Mouse (Mus musculus): Measurements from ENCODE around the gene Olfr688. TPM values are rescaled to one million over a fixed set of nuclear protein-coding genes. Genes with fewer than 3 reads are reported as not detected.

Olfr688 gene
- not detected in 2 replicates for polyA plus RNA-seq (2016; fragmentation: Nextera tagmentation; extraction: Ambion mirVana)

DNA sequence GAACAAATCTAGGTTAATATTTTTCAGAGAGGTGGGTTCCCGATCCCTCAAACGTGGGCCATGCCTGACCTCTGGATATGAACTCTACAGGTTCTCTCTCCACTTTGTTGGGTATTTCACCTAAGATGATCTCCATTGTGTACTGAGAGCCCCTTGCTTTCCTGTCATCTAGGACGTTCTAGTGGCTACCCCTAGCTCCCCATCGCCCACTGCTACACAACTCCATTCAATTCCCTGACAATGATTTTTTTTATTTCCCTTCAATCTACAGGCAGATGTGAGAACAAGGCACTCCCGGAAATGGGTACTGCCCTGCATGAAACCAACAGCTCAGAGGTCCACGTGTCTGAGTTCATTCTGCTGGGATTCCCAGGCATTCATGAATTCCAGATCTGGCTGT, at the start of gene Olfr688:
Gene Olfr688 (plus strand): TSS at position 301 of the 400 bp plus-strand sequence.
- no peak within 1 kb of the TSS for H3K9ac ChIP-seq
- no peak within 1 kb of the TSS for H3K4me2 ChIP-seq
- ATAC-seq (ENCODE audit: insufficient number of reproducible peaks, low FRiP score): no peak
- no peaks in the 10 kb centered on the region for H3K27me3 ChIP-seq (replicated peaks)
- H3K36me3 ChIP-seq: no peaks in the 10 kb centered on the region
- 72% methylated on average over 6 of the region's 6 CpGs for WGBS
- no peak within 1 kb of the TSS for H3K27ac ChIP-seq (ENCODE audit: poor library complexity, severe bottlenecking)
- no peaks in the 10 kb centered on the region for H3K4me1 ChIP-seq (replicated peaks)
- no peaks in the 10 kb centered on the region for H3K9me3 ChIP-seq (replicated peaks)
- no peak within 1 kb of the TSS for H3K4me3 ChIP-seq

DNA sequence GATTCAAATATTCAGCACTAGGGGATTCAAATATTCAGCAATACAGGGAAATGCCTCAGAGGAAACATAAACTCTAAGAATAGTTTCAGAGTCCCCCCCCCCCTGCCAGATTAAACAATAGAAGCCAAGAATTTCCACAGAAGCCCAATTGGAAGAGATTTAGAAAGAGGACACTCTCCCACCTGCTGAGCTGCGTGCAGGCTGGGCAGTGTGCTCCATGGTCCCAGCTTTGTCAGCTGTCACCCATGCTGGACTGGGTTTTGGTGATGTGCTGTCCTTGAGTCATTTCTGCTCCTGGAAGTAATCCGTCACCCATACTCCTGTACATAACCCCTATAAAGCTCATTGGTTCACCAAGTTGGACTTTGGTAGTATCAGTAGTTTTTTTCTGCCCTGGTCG, 40.2 kb upstream of the Olfr688 start:
- Histone ChIP-seq H3K9me3 (replicated peaks) (no peaks in the 10 kb centered on the region), H3K4me3 (no peak overlapping the region), H3K36me3 (no peaks in the 10 kb centered on the region), H3K4me1 (replicated peaks) (no peaks in the 10 kb centered on the region), H3K4me2 (no peak overlapping the region), H3K9ac (no peak overlapping the region), H3K27ac (ENCODE audit: poor library complexity, severe bottlenecking) (no peak overlapping the region), H3K27me3 (replicated peaks) (no peaks in the 10 kb centered on the region)
- ATAC-seq (ENCODE audit: insufficient number of reproducible peaks, low FRiP score): no peak
- WGBS: 78% methylated on average over 3 of the region's 3 CpGs

DNA sequence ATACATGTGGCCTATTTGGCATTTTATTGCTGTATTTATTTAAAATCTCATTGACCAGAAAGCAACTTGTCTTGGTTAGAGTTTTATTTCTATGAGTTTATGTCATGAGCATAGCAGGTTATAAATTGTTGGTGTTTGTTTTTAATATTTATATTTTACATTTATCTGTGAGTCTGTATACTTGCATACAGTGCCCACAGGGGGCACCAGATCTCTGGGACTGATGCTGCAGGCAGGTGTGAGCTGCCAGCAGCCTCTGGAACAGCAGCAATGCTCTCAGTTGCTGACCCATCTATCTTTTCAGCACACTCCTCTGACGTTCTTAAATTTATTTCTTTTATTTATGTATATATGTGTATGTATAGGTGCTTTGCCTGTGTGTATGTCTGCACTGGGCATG, 39.7 kb upstream of the Olfr688 start:
- H3K4me1 ChIP-seq (replicated peaks): no peaks in the 10 kb centered on the region
- no peaks in the 10 kb centered on the region for H3K27me3 ChIP-seq (replicated peaks)
- no peak overlapping the region for H3K9ac ChIP-seq
- H3K27ac ChIP-seq (ENCODE audit: poor library complexity, severe bottlenecking): no peak overlapping the region
- H3K4me3 ChIP-seq: no peak overlapping the region
- H3K9me3 ChIP-seq (replicated peaks): no peaks in the 10 kb centered on the region
- no peak for ATAC-seq (ENCODE audit: insufficient number of reproducible peaks, low FRiP score)
- H3K36me3 ChIP-seq: no peaks in the 10 kb centered on the region
- WGBS: 41% methylated on average over 1 of the region's 1 CpGs
- H3K4me2 ChIP-seq: no peak overlapping the region

DNA sequence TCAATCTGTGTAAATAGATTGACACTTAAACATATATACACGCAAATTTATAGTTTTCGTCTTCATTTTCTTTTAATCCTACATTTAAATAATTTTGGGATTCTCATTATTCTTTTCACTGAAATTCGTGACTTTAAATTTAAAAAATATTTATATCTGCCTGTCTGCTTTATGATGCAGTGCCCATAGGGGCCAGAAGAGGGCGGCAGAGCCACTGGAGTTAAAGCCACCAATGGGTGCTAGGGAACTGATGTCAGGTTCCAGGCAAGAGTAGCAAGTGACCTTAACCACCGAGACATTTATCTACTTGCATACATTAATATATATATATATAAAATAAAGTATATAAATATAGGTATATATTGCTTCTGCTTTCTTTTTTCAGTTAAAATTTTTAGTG, 31.2 kb upstream of the Olfr688 start:
- Histone ChIP-seq H3K4me3 (no peak overlapping the region), H3K4me2 (no peak overlapping the region), H3K4me1 (replicated peaks) (no peaks in the 10 kb centered on the region), H3K27me3 (replicated peaks) (no peaks in the 10 kb centered on the region), H3K27ac (ENCODE audit: poor library complexity, severe bottlenecking) (no peak overlapping the region), H3K36me3 (no peaks in the 10 kb centered on the region), H3K9ac (no peak overlapping the region), H3K9me3 (replicated peaks) (no peaks in the 10 kb centered on the region)
- WGBS: 56% methylated on average over 5 of the region's 5 CpGs
- ATAC-seq (ENCODE audit: insufficient number of reproducible peaks, low FRiP score): no peak

DNA sequence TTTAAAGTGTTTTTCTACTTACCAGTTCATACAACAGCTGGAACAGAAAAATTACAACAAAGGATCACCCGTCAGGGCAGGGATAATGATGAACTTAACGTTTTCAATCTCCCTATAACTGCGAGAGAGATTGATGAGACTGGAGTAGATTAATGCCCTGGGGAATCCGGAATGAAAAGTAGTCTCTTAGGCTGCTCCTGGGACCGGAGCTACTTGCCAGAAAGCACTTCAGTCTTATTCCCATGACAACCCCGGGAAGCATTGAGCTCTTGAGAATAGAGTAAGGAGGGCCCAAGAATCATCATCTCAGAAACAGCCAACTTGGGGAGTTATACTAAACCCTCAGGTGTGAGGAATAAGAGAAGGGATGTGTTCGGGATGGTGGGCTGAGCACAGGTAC, 15.5 kb upstream of the Olfr688 start:
- H3K9me3 ChIP-seq (replicated peaks): no peaks in the 10 kb centered on the region
- H3K4me2 ChIP-seq: no peak overlapping the region
- 66% methylated on average over 7 of the region's 7 CpGs for WGBS
- H3K4me3 ChIP-seq: no peak overlapping the region
- no peak overlapping the region for H3K9ac ChIP-seq
- H3K36me3 ChIP-seq: no peaks in the 10 kb centered on the region
- H3K27me3 ChIP-seq (replicated peaks): no peaks in the 10 kb centered on the region
- no peak overlapping the region for H3K27ac ChIP-seq (ENCODE audit: poor library complexity, severe bottlenecking)
- no peaks in the 10 kb centered on the region for H3K4me1 ChIP-seq (replicated peaks)
- ATAC-seq (ENCODE audit: insufficient number of reproducible peaks, low FRiP score): no peak

DNA sequence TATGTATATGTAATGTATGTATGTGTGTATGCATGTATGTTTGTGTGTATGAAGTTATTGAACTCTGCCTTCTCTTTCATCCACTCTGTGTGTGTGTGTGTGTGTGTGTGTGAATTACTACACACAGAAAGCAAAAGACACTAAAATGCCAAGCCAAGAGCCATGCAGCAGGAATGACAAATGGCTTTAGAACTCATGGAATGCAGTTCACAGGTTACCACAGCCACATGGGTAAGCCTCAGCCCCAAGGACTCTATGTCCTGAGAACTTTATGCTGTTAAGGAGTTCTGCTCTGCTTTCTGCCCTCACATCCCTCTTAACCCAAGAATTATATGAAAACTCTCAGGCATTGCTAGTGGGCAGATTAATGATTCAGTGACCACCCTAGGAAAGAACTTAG, 2.2 kb downstream of the Olfr688 start:
- Histone ChIP-seq H3K4me2 (no peak overlapping the region), H3K4me3 (no peak overlapping the region), H3K27ac (ENCODE audit: poor library complexity, severe bottlenecking) (no peak overlapping the region), H3K36me3 (no peaks in the 10 kb centered on the region), H3K9me3 (replicated peaks) (no peaks in the 10 kb centered on the region), H3K27me3 (replicated peaks) (no peaks in the 10 kb centered on the region), H3K4me1 (replicated peaks) (no peaks in the 10 kb centered on the region), H3K9ac (no peak overlapping the region)
- no peak for ATAC-seq (ENCODE audit: insufficient number of reproducible peaks, low FRiP score)

DNA sequence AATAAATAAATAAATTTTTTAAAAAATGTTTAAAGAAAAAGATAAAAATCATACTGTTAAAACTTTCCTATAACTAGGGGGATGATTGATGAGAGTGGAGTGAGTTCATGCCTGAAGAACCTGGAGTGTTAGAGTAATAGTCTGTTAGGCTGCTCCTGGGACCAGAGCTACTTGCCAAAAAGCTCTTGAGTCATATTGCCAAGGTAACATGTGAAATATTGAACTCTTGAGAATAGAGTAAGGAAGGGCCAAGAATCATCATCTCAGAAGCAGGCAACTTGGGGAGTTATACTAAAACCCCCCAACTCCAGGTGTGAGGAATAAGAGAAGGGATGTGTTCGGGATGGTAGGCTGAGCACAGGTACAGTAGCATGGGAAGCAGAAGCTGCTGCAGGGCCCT, 23.0 kb downstream of the Olfr688 start, which contains the start of gene Olfr689:
Gene Olfr689 (plus strand): TSS at position 301 of the 400 bp plus-strand sequence.
- Histone ChIP-seq H3K36me3 (no peaks in the 10 kb centered on the region), H3K4me1 (replicated peaks) (no peaks in the 10 kb centered on the region), H3K9ac (no peak within 1 kb of the TSS), H3K4me2 (no peak within 1 kb of the TSS), H3K4me3 (no peak within 1 kb of the TSS), H3K27me3 (replicated peaks) (no peaks in the 10 kb centered on the region), H3K9me3 (replicated peaks) (peaks cover 4% of the 10 kb centered on the region; the same call in 1 of the 2 replicates), H3K27ac (ENCODE audit: poor library complexity, severe bottlenecking) (no peak within 1 kb of the TSS)
- ATAC-seq (ENCODE audit: insufficient number of reproducible peaks, low FRiP score): no peak
- WGBS: 67% methylated on average over 1 of the region's 1 CpGs

DNA sequence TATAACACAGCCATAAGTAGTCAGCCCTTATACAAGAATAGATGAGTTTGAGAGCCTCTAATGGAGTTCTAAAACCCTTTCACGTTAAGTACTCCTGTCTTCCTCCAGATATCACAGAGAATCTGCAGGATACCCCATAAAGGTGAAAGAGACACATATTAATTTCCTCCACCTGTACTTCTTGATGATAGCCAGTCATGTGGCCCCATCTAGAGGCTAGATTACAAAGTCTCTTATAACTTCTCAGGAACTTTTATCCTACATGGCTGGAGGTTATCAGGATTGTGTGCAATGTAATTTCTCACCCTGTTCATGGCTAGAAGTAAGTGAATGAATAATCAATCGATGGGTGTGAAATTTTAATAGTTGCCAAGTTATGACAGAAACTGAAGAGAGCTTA, 37.4 kb downstream of the Olfr688 start:
- 63% methylated on average over 2 of the region's 2 CpGs for WGBS

DNA sequence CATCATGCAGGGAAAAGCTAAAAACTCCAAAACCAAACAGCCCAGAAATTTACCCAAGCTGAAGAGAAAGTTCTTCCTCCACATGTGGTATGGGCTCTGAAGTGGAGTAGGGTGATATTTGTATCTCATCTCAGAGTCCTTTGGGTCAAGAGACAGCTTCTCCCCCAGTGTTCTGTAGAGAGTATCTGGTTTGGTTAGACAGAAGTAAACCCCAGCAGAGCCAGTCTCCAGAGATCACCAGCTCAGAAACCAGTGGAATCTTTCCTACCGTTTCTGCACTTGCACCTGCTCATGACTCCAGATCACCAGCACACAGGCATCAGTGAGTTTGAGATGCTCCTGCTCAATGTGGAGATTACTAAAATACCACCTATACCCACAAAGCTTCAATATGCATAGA, 46.1 kb downstream of the Olfr688 start, which contains the start of gene Olfr690:
Gene Olfr690 (minus strand): TSS at position 101 of the 400 bp plus-strand sequence.
- no peaks in the 10 kb centered on the region for H3K9me3 ChIP-seq (replicated peaks)
- no peaks in the 10 kb centered on the region for H3K4me1 ChIP-seq (replicated peaks)
- H3K4me3 ChIP-seq: no peak within 1 kb of the TSS
- H3K27me3 ChIP-seq (replicated peaks): no peaks in the 10 kb centered on the region
- ATAC-seq (ENCODE audit: insufficient number of reproducible peaks, low FRiP score): no peak
- 73% methylated on average over 1 of the region's 1 CpGs for WGBS
- no peak within 1 kb of the TSS for H3K9ac ChIP-seq
- H3K4me2 ChIP-seq: no peak within 1 kb of the TSS
- H3K36me3 ChIP-seq: no peaks in the 10 kb centered on the region
- no peak within 1 kb of the TSS for H3K27ac ChIP-seq (ENCODE audit: poor library complexity, severe bottlenecking)

More for the DNA sequence above, 37.4 kb downstream of the Olfr688 start:
- Histone ChIP-seq H3K27me3 (replicated peaks) (no peaks in the 10 kb centered on the region), H3K27ac (ENCODE audit: poor library complexity, severe bottlenecking) (no peak overlapping the region), H3K4me2 (no peak overlapping the region), H3K9ac (no peak overlapping the region), H3K4me3 (no peak overlapping the region), H3K9me3 (replicated peaks) (no peaks in the 10 kb centered on the region), H3K4me1 (replicated peaks) (no peaks in the 10 kb centered on the region), H3K36me3 (no peaks in the 10 kb centered on the region)
- no peak for ATAC-seq (ENCODE audit: insufficient number of reproducible peaks, low FRiP score)

Other genes with a start within 250 kb of the Olfr688 start
- not detected in 2 replicates for gene Olfr677, start 236.7 kb upstream of the Olfr688 start, polyA plus RNA-seq (2016; fragmentation: Nextera tagmentation; extraction: Ambion mirVana)
- gene Olfr678, start 223.6 kb upstream of the Olfr688 start, polyA plus RNA-seq (2016; fragmentation: Nextera tagmentation; extraction: Ambion mirVana): not detected in 2 replicates
- not detected in 2 replicates for gene Olfr679, start 206.9 kb upstream of the Olfr688 start, polyA plus RNA-seq (2016; fragmentation: Nextera tagmentation; extraction: Ambion mirVana)
- not detected in 2 replicates for gene Olfr680-ps1, start 195.3 kb upstream of the Olfr688 start, polyA plus RNA-seq (2016; fragmentation: Nextera tagmentation; extraction: Ambion mirVana)
- gene Olfr681, start 171.3 kb upstream of the Olfr688 start, polyA plus RNA-seq (2016; fragmentation: Nextera tagmentation; extraction: Ambion mirVana): not detected in 2 replicates
- not detected in 2 replicates for gene Olfr683, start 141.1 kb upstream of the Olfr688 start, polyA plus RNA-seq (2016; fragmentation: Nextera tagmentation; extraction: Ambion mirVana)
- not detected in 2 replicates for gene Olfr684, start 124.4 kb upstream of the Olfr688 start, polyA plus RNA-seq (2016; fragmentation: Nextera tagmentation; extraction: Ambion mirVana)
- gene Olfr685, start 102.1 kb upstream of the Olfr688 start, polyA plus RNA-seq (2016; fragmentation: Nextera tagmentation; extraction: Ambion mirVana): not detected in 2 replicates
- not detected in 2 replicates for gene Olfr686, start 80.6 kb upstream of the Olfr688 start, polyA plus RNA-seq (2016; fragmentation: Nextera tagmentation; extraction: Ambion mirVana)
- gene Olfr689, start 23.1 kb downstream of the Olfr688 start, polyA plus RNA-seq (2016; fragmentation: Nextera tagmentation; extraction: Ambion mirVana): not detected in 2 replicates
- not detected in 2 replicates for gene Olfr690, start 46.0 kb downstream of the Olfr688 start, polyA plus RNA-seq (2016; fragmentation: Nextera tagmentation; extraction: Ambion mirVana)
- gene Olfr691, start 54.2 kb downstream of the Olfr688 start, polyA plus RNA-seq (2016; fragmentation: Nextera tagmentation; extraction: Ambion mirVana): not detected in 2 replicates
- gene Olfr692, start 80.1 kb downstream of the Olfr688 start, polyA plus RNA-seq (2016; fragmentation: Nextera tagmentation; extraction: Ambion mirVana): not detected in 2 replicates
- not detected in 2 replicates for gene Gm5901, start 86.9 kb downstream of the Olfr688 start, polyA plus RNA-seq (2016; fragmentation: Nextera tagmentation; extraction: Ambion mirVana)
- gene Fam160a2, start 112.0 kb downstream of the Olfr688 start, polyA plus RNA-seq (2016; fragmentation: Nextera tagmentation; extraction: Ambion mirVana): 34.0 and 36.2 TPM in 2 replicates
- gene Cnga4, start 116.5 kb downstream of the Olfr688 start, polyA plus RNA-seq (2016; fragmentation: Nextera tagmentation; extraction: Ambion mirVana): not detected in 2 replicates
- not detected in 2 replicates for gene Cckbr, start 137.6 kb downstream of the Olfr688 start, polyA plus RNA-seq (2016; fragmentation: Nextera tagmentation; extraction: Ambion mirVana)
- 68.1 and 72.6 TPM in 2 replicates for gene Cavin3, start 194.2 kb downstream of the Olfr688 start, polyA plus RNA-seq (2016; fragmentation: Nextera tagmentation; extraction: Ambion mirVana)